Mouse (Mus musculus): ENCODE results near the gene Mmp19. TPM values are rescaled to one million over a fixed set of nuclear protein-coding genes. Genes with fewer than 3 reads are reported as not detected.
A peak's percentile ranks its signal among the peaks of the same experiment; 100 is the strongest.

The Mmp19 gene
- total RNA-seq (2021) (10 to 100 TPM; 35.8 to 64.4 TPM), polyA plus RNA-seq (2012; rRNA removed) (16.0 and 16.8 TPM in 2 replicates)
- long read RNA-seq, transcript Mmp19-201 (9 exons, 3,402 nt): major isoform, 9 of 30 reads
- long read RNA-seq, transcript Mmp19-203 (9 exons, 2,236 nt): minor isoform, 7 of 30 reads
- long read RNA-seq, partial matches to known transcripts: 5 of 30 reads
- long read RNA-seq, other reads (novel, unspliced or antisense): 9 of 30 reads

GRCm38 (mm10) chr10:128790398-128791124 lies at the start of gene Mmp19:
Gene Mmp19 (plus strand): TSS chr10:128790910.
- peak; percentile 80 for DNase-seq

DNA sequence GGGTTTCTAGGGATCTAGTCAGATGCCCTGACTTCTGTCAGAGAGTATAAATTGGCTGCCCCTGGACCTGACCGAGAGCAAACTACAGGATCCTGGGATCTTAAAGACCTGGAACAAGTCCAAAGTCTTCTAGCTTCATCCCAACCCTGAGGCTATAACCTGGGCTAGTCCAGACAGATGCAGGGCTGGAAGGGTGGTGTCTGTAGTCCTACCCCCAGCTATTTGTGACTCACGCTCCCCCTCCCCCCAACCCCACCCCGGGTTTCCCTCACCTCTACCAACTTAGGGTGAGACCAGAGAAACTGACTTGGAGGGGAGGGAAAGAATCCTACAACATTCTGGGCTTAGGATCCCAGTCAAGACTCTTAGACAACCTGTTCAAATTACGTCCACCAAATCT lies 48.1 kb upstream of the Mmp19 start:
- DNase-seq: no peak

GRCm38 (mm10) chr10:128743235-128743634 lies 47.5 kb upstream of the Mmp19 start:
- no peak for DNase-seq

DNA sequence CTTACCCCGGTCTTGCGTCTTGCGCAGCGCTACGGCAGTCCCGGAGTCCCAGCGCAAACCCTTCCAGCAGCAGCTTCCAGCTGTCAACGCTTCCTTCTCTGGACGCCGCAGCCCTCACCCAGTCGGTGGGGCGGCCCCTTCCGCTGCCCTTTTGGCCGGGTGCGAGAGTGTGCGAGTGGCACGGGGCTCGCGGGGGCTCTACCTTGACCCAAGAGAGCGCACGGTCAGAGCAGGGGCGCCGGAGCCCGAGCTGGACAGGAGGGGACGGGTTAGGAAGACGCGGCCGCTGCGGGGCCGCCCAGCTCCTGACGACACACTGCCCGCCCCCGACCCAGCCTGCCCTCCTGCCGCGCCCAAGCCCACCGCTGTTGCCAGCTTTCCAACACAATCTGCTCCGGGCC lies 46.9 kb upstream of the Mmp19 start:
- peak; percentile 82 for DNase-seq

DNA sequence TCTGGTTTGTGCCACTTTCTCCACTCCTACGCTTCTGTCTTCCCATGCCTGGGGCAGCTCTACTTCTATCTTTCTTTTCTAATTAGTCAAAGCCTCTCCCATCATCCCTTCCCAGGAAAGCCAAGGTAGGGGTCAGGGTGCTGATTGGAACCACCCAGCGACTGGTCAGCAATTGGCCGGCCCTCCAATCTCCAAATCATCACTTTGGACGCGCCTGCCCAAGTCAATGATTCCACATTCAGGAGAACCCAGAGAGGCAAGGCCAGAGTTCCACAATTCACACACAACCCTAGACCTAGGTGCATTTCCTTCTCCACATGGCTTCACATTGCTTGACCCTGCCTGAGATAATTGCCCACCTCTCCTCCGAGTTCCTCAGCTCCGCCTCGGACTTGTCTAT lies 46.5 kb upstream of the Mmp19 start:
- DNase-seq: no peak

DNA sequence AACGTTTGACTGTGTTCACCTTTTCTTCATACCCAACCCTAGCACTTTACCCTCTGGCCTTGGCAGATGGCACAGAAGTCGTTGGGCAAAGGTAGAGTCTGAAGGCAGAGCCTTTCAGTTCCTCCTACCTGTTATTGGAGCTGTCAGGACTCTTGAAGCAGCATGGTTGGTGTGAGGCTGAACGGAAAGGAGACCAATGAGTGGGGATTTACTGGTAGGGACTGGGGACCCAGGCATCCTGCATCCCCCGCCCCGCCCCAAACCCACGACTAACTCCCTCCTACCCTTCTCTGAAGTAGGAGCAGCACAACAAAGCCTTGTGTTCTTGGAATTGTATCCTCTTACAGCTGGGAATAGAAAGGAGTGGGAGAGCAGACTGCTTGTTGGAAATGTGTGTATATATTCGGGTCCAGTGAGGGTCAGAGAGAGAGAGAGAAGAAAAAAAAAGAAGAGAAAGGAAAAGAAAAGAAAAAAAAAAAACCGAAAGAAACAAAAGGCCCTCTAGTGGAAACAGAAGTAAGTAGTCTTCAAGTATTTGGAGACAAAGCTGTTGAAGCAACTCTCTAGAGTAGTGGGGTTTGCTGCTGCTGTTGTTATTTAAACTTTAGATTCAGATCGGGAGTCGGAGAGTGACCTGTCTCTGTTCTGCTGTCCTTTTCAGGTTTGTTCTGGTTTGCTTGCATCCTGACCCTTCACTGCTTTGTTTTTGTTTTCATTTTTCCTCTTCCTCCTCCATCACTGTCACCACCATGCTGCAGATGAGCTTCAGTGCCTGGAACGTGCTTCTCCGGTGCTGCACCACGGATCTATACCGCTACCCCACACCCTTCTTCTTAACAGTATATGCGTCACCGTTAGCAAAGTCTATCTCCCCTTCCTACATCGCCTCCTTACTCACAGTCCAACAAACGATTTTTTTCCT lies 45.8 kb upstream of the Mmp19 start, which contains the start of gene Dgka:
Dgka (minus strand) TSS at position 176 of the 922 bp plus-strand sequence.
- DNase-seq: peak; percentile 31

GRCm38 (mm10) chr10:128745946-128746613 lies 44.6 kb upstream of the Mmp19 start:
- no peak for DNase-seq

- no peak for DNase-seq
Observed at GRCm38 (mm10) chr10:128746972-128747645, 43.6 kb upstream of the Mmp19 start.

- peak; percentile 92 for DNase-seq
Observed at GRCm38 (mm10) chr10:128747646-128748251, 43.0 kb upstream of the Mmp19 start, which contains the start of gene Pym1. Gene Pym1 (plus strand): TSS chr10:128747889.

- peak; percentile 83 for DNase-seq
Observed at GRCm38 (mm10) chr10:128748252-128748864, 42.4 kb upstream of the Mmp19 start.

- DNase-seq: no peak
Observed at GRCm38 (mm10) chr10:128772895-128773294, 17.8 kb upstream of the Mmp19 start.

GRCm38 (mm10) chr10:128773685-128774084 lies 17.0 kb upstream of the Mmp19 start:
- no peak for DNase-seq

- no peak for DNase-seq
Observed at GRCm38 (mm10) chr10:128778441-128778840, 12.3 kb upstream of the Mmp19 start.

DNA sequence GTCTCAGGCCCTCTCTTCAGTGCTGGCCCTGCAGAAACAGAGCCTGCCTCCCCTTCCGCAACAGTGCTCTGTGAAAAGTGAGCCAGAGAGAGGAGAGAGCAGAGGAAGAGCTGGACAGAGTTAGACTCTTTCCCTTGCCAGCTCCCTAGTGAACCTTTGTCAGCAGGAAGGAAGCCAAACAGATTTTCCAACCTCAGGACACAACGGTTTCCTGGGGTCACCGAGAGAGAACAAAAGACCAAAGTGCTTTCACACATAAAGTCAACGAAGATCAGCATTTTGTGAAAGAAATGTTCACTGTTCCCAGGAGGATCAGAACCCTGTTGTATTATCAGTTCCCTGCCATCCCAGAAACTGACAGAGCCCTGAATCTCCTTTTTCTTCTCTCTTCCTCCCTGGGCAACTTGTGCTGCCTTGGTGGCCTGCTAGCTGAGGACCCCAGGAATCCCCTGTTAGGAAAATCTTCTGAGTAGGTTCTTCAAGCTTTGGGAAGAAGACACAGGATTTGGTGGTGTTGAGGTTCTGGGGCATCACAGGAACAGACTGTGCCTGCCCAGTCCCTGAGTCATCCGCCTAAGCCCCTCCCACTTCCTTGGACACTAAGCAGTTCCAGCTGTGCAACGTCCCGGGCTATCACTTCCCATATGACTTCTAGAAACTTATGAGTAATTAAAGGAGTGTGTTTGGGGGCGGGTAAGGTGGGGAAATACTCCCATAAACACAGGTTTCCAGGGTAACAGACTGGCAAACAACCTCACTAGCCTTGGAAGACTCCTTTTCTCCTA lies 11.5 kb upstream of the Mmp19 start:
- peak; percentile 85 for DNase-seq

DNA sequence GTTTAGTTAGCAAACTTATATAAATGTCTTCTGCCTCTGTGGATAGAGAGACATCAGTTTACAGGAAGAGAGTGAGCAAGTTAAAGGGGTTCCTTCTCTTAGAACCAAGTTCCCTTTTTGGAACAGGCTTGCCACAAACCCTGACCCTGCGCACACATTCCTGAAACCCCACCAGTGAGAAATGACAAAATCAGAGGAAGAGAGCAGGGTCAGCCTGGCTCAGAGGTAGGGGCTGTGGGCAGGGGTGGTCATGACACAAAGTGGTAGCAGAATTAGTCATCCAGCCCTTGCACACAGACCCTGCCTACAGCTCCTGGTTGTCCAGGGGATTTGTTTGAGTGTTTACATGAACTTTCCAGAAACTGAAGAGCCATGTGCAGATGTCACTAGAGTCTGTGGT lies 10.5 kb upstream of the Mmp19 start:
- DNase-seq: no peak

DNA sequence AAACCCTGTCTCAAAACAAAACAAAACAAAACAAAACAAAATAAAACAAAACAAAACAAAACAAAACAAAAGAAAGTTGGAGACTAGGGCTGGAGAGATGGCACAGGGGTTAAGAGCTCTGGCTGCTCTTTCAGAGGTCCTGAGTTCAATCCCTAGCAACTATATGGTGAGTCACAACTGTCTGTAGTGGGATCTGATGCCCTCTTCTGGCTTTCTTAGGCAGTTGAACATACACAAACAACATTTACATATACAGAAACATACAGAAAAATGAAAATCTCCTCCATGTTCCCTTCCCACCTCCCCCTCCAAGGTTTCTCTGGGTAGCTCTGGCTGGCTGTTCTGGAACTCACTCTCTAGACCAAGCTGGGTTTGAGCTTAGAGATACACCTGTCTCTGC lies 1.3 kb downstream of the Mmp19 start:
- no peak for DNase-seq

DNA sequence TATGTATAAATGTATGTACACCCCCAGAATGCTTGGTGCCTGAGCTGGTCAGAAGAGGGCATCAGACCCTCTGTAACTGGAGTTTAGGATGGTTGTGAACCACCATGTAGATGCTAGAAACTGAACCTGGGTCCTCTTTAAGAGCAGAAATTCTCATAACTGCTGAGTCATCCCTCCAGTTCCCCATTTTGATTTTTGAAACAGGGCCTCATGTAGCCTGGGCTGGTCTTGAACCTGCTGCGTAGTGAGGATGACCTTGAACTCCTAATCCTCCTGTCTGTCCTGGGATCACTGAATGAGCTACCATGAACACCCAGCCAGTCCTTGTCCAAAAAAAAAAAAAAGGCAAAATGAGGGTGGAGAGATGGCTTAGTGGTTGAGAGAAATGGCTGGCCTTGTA lies 2.5 kb downstream of the Mmp19 start:
- no peak for DNase-seq

DNA sequence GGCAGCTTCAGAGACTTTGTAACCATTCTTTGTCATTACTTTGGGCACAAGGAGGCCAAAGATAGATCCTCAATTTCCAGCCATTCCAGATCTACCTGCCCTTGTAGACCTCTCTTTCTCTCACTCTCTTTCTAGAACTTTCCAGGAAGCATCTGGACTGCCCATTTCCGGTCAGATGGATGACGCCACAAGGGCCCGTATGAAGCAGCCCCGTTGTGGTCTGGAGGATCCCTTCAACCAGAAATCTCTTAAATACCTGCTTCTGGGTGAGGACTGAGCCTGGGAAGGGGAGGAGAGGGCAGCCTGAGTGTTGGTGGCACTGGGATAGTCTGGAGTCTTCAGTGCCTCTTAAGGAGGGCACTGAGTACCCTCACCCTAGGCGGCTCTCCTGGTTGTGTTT lies 3.7 kb downstream of the Mmp19 start:
- DNase-seq: no peak

- DNase-seq: no peak
Observed at GRCm38 (mm10) chr10:128795581-128795980, 4.9 kb downstream of the Mmp19 start.

GRCm38 (mm10) chr10:128798676-128799075 lies 8.0 kb downstream of the Mmp19 start:
- DNase-seq: no peak
